Mouse (Mus musculus) olfactory bulb, adult 2 months (tissue): ENCODE measurements around the gene Map2k2. TPM values are rescaled to one million over a fixed set of nuclear protein-coding genes. Genes with fewer than 3 reads are reported as not detected.

ENCODE experiments used
- H3K27ac ChIP-seq: fragments of 200-500 bp; 2 replicates; pipeline ENCODE4 v1.5.1; 2012; ENCODE audit warnings: low read depth, low read length; ENCODE audit not compliant: insufficient read depth
- H3K4me1 ChIP-seq: fragments of 200-500 bp; 2 replicates; pipeline ENCODE4 v1.6.1; 2012; ENCODE audit warnings: low read length; ENCODE audit not compliant: control insufficient read depth, insufficient read depth
- H3K4me3 ChIP-seq: fragments of 200-500 bp; 2 replicates; pipeline ENCODE4 v1.5.1; 2012; ENCODE audit warnings: mild to moderate bottlenecking, low read depth, low read length, moderate library complexity; ENCODE audit not compliant: insufficient read depth
- CTCF ChIP-seq: fragments of 200-500 bp; IDR thresholded peaks from 2 replicates; pipeline ENCODE4 v1.5.1; 2012; ENCODE audit warnings: low read depth, mild to moderate bottlenecking, low read length, moderate library complexity; ENCODE audit not compliant: insufficient read depth
- POLR2A ChIP-seq: fragments of 200-500 bp; IDR thresholded peaks from 2 replicates; pipeline ENCODE4 v1.6.1; 2012; ENCODE audit warnings: mild to moderate bottlenecking, low read depth, low read length, moderate library complexity; ENCODE audit not compliant: insufficient read depth
- WGBS: fragments of 180-500 bp; shearing (Covaris S2); methylation state at CpG from one replicate; pipeline ENCODE4 v1.1.7; 2018; 5-methylcytosine and 5-hydroxymethylcytosine counted together
- polyA plus RNA-seq: library from polyadenylated mRNA; stranded (reverse); fragments of >200 nt; gene quantifications from 2 replicates; pipeline ENCODE4 v1.2.4, GENCODE M21; 2012; ENCODE audit warnings: low replicate concordance; ENCODE audit not compliant: missing spikeins, insufficient read depth, insufficient read length

The Map2k2 gene
- polyA plus RNA-seq, 1 experiment = not detected

DNA sequence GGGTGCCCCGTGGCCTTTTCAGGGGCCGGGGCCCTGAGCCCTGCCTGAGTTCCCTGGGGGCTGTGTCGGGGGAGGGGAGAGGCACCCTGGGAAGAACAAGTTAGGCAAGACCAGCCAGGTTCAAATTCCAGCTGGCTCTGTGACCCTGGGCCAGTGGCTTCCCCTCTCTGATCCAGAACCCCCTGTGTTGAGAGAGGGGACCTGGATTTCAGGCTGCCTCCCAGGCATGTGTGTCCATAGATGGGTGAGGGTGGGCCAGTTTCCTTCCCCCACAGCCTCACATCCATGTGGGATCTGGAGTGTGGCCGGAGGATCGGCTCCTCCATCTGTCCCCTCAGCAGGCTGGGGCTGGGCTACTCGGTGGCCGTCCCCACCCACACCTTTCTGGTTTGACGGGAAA lies 34.3 kb downstream of the Map2k2 start:
- H3K27ac ChIP-seq = no peak overlapping the region
- 0 out of 2 replicates have a peak overlapping the region, but pooled peaks have one; percentile 80 for H3K4me3 ChIP-seq
- WGBS = 44% methylated on average over 8 of the region's 8 CpGs
- no peak for TF ChIP-seq POLR2A
- no peak for TF ChIP-seq CTCF
- H3K4me1 ChIP-seq = peaks cover 69% of the 10 kb centered on the region

DNA sequence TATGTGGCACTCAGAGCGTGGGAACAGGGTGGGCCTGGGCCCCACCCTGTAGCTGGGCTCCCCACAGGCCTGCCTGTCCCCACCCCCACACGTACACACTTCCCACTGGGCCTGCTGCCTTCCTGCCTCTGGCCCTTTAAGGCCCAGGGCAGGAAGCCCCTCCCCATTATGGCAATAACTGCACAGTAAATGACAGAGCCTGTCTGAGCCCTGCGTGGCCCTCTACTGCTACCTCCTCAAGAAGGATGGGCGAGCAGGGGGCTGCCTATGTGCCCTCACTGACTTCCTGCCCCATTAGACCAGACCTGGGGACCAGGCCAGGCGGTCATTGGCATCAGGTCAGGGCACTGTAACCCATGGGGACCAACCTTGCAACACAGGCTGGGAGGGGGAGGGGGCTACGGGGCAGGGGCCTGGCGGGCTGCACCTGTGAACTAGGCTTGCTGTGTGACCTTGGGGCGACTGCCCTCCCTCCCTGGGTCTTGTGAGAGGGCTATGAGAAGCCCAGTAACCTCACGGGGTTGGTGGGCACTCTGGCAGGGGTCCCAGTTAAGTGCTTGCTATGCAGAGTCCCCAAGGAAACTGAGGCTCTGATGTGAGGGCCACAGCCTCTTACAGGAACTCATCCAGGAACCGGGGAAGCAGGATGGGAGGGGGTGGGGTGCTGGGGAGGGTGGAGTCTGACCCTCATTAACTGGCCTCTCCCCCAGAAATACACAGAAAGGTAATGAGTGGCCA lies 35.2 kb downstream of the Map2k2 start:
- H3K27ac ChIP-seq = no peak overlapping the region
- 36% methylated on average over 10 of the region's 10 CpGs for WGBS
- TF ChIP-seq CTCF (no peak), POLR2A (no peak)
- peak overlapping the region; percentile 16 for H3K4me3 ChIP-seq
- peaks cover 70% of the 10 kb centered on the region for H3K4me1 ChIP-seq

DNA sequence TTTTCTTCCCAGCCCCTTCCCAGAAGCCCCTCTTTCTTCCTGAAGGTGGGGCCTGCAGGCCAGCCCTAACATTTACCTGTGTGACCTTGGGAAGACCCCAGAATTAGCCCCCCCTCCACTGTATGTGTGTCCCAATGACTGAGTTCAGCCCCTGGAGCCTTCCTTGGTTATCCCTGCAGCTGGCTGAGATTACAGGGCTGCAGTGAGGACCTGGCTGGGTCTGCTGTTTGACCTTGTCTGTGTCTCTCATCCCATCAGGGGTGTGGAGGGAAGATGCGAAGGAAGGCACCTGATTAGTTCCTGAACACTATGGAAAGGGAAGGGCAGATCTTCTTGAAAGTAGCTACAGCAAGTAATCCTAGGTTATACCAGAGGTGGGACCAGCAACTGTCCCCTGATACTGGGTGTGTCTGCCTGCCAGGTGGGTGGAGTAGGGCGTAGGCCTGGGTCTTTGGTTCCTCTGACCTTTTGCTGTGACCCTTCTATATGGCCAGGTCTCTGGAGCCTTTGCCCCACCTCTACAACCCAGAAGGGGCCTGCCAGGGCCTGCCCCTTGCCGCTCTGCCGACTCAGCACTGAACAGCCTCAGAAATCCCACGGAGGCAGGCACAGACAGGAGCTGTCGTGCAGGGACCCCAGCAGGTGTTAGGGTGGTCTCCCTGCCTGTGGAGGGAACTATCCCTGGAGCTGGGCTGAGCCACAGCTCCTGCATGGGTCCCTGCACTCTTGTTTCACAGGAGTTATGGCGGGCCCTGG lies 35.9 kb downstream of the Map2k2 start:
- H3K27ac ChIP-seq = no peak overlapping the region; the same call in 1 of the 2 replicates
- 76% methylated on average over 7 of the region's 7 CpGs for WGBS
- TF ChIP-seq POLR2A = no peak
- TF ChIP-seq CTCF = no peak

DNA sequence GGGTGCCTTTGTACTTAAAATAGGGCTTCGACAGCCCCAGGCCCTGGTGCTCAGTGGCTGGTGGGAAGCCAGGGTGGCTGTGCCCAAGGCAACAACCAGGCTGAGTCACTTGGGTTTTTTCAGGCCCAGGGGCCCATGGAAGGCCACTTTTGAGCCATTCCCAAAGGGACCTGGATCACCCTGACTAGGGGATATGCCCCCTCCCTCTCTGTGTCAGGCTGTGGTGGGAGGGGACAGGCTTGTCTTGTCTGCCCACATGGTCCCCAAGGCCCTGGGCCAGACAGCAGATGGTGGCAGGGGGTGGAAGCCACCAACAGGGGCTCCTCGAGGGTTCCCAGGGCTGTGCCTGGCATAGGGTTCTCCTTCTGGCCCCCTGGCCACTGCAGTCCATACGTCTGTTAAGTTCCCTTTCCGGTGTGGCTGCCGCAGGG lies 36.9 kb downstream of the Map2k2 start:
- Histone ChIP-seq H3K4me1 (peaks cover 84% of the 10 kb centered on the region), H3K4me3 (no peak overlapping the region), H3K27ac (no peak overlapping the region; the same call in 1 of the 2 replicates)
- TF ChIP-seq POLR2A (no peak), CTCF (no peak)
- 37% methylated on average over 5 of the region's 5 CpGs for WGBS

More for the DNA sequence above, 35.9 kb downstream of the Map2k2 start:
- H3K4me1 ChIP-seq = peaks cover 78% of the 10 kb centered on the region
- H3K4me3 ChIP-seq = no peak overlapping the region

DNA sequence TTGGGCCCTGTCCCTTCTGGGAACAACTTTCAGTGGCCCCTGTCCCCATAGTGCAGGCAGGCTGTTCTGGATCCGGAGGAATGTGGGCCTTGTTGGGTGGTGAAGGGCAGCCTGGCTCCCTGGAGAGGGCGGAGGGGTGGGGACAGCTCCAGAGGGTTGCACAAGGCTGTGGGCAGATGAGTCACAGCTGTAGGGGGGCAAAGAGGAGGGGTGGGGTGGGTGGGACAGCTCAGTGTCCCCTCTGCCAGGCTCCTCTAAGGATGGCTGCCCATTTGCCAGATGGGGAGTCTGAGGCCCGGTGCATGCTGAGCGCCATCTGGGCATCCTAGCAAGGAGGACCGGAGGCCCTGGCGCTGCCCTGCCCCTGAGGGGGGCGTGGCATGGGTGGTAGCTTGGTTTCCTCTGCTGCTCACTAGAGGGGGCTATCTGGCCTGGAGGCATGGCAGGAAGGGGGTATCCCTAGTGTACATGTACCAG lies 37.5 kb downstream of the Map2k2 start:
- Histone ChIP-seq H3K27ac (no peak overlapping the region), H3K4me3 (no peak overlapping the region), H3K4me1 (peaks cover 84% of the 10 kb centered on the region)
- no peak for TF ChIP-seq CTCF
- no peak for TF ChIP-seq POLR2A
- 58% methylated on average over 7 of the region's 7 CpGs for WGBS

DNA sequence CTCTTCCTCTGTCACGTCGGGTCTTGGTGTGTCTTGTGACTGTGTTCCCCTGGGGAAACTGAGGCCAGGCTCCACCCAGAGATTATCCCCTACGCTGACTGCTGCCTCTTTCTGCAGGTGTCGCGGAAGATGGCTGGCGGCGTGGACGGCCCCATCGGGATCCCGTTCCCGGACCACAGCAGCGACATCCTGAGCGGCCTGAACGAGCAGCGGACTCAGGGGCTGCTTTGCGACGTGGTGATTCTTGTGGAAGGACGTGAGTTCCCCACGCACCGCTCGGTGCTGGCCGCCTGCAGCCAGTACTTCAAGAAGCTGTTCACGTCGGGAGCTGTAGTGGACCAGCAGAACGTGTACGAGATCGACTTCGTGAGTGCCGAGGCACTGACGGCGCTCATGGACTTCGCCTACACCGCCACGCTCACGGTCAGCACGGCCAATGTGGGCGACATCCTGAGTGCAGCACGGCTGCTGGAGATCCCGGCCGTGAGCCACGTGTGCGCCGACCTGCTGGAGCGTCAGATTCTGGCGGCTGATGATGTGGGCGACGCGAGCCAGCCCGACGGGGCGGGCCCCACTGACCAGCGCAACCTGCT lies 38.2 kb downstream of the Map2k2 start:
- Histone ChIP-seq H3K27ac (no peak overlapping the region), H3K4me3 (no peak overlapping the region), H3K4me1 (peaks cover 78% of the 10 kb centered on the region)
- TF ChIP-seq CTCF (no peak), POLR2A (no peak)
- 94% methylated on average over 52 of the region's 52 CpGs for WGBS

DNA sequence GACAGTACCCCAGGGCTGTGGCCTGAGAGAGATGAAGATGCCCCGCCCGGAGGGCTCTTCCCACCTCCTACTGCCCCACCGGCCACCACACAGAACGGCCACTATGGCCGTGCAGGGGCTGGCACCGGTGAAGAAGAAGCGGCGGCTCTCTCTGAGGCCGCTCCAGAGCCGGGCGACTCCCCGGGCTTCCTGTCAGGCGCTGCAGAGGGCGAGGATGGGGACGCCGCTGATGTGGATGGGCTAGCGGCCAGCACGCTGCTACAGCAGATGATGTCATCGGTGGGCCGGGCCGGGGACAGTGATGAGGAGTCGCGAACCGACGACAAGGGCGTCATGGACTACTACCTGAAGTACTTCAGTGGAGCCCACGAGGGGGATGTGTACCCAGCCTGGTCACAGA lies 39.0 kb downstream of the Map2k2 start:
- peaks cover 71% of the 10 kb centered on the region for H3K4me1 ChIP-seq
- H3K4me3 ChIP-seq = no peak overlapping the region
- no peak overlapping the region for H3K27ac ChIP-seq
- WGBS = 84% methylated on average over 27 of the region's 27 CpGs
- TF ChIP-seq CTCF (no peak), POLR2A (no peak)

DNA sequence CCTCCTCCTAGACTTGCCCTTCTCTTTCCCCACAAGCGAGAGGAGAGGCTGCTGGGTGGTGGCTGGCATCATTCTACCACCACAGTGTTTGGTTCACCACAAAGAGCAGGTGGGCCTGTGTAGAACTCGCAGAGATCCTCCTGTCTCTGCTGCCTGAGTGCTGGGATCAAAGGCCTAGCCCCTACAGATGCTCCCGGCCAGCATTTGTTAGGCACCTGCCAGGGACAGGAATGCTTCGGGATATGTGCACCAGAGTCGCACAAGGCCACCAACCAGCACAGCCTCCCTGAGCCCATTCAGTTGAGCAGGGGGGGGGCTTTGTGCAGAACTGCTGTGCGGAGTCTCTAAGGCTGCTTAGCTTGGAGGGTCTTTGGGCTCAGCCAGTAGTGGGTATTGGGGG lies 39.6 kb downstream of the Map2k2 start:
- 79% methylated on average over 6 of the region's 6 CpGs for WGBS
- Histone ChIP-seq H3K4me1 (peaks cover 66% of the 10 kb centered on the region), H3K27ac (0 out of 2 replicates have a peak overlapping the region, but pooled peaks have one; percentile 7), H3K4me3 (no peak overlapping the region)
- no peak for TF ChIP-seq CTCF
- no peak for TF ChIP-seq POLR2A
